Mouse (Mus musculus) thymus, adult 2 months (tissue): Measurements from ENCODE around the gene Cd69. TPM values are rescaled to one million over a fixed set of nuclear protein-coding genes. Genes with fewer than 3 reads are reported as not detected.

Experiments used
- DNase-seq: peaks from one replicate; pipeline ENCODE4 v3.0.0; 2021
- H3K27ac ChIP-seq: fragments of 200-500 bp; 2 replicates; pipeline ENCODE4 v1.5.1; 2012; ENCODE audit warnings: low read length, control low read depth; ENCODE audit not compliant: control insufficient read depth, insufficient read depth
- H3K27me3 ChIP-seq: fragments of 200-500 bp; 2 replicates; pipeline ENCODE4 v1.6.1; 2012; ENCODE audit warnings: mild to moderate bottlenecking, low read length, moderate library complexity, mixed read lengths; ENCODE audit not compliant: control insufficient read depth, insufficient read depth
- H3K36me3 ChIP-seq: fragments of 200-500 bp; 2 replicates; pipeline ENCODE4 v1.6.1; 2012; ENCODE audit warnings: mild to moderate bottlenecking, low read length, moderate library complexity; ENCODE audit not compliant: control insufficient read depth, insufficient read depth
- H3K4me1 ChIP-seq: fragments of 200-500 bp; replicated peaks from 2 replicates; pipeline ENCODE4 v1.6.1; 2012; ENCODE audit warnings: low read length; ENCODE audit not compliant: control insufficient read depth, insufficient read depth
- H3K4me3 ChIP-seq: fragments of 200-500 bp; 2 replicates; pipeline ENCODE4 v1.5.1; 2012; ENCODE audit warnings: mild to moderate bottlenecking, low read length, control low read depth, moderate library complexity; ENCODE audit not compliant: control insufficient read depth, insufficient read depth
- CTCF ChIP-seq: fragments of 200-500 bp; IDR thresholded peaks from 2 replicates; pipeline ENCODE4 v1.5.1; 2012; ENCODE audit warnings: mild to moderate bottlenecking, control low read depth, low read length, moderate library complexity, borderline replicate concordance; ENCODE audit not compliant: control insufficient read depth, poor library complexity, insufficient read depth; ENCODE audit errors: extremely low read depth
- POLR2A ChIP-seq: fragments of 200-500 bp; IDR thresholded peaks from 2 replicates; pipeline ENCODE4 v1.6.1; 2012; ENCODE audit warnings: mild to moderate bottlenecking, low read length, control low read depth, moderate library complexity; ENCODE audit not compliant: control insufficient read depth, poor library complexity, insufficient read depth; ENCODE audit errors: extremely low read depth
- WGBS: fragments of 180-500 bp; shearing (Covaris S2); methylation state at CpG from one replicate; pipeline ENCODE4 v1.1.7; 2018; 5-methylcytosine and 5-hydroxymethylcytosine counted together
- polyA plus RNA-seq: library from polyadenylated mRNA; depleted of rRNA; stranded (reverse); fragments of >200 nt; gene quantifications from 2 replicates; pipeline ENCODE4 v1.2.3, GENCODE M21; 2012; rRNA removed

Gene Cd69
- 18.0 and 22.0 TPM in 2 replicates for polyA plus RNA-seq

DNA sequence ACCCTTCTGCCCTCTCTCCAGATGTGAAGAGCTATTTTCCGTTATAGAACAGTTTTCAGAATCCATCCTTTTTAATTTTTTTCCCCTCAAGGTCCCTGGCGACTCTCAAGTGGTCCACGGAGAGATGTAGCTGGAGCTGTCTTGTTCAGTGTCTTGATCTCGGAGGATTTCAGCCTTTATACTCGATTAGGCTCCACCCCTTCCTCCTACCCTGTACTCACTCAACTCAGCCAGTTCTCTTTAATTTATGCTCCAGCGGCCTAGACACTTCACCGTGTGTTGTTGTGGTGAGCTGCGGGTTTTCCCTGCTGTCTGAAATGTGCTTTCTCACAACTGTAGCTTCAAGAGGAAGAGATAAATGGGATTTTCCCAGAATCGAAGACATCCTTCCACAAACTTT is at the start of gene Cd69:
Gene Cd69 (minus strand): TSS at position 217 of the 400 bp plus-strand sequence.
- H3K27me3 ChIP-seq: no peaks in the 10 kb centered on the region
- 3% methylated on average over 9 of the region's 9 CpGs for WGBS
- TF ChIP-seq CTCF (no peak), POLR2A (no peak)
- peak within 1 kb of the TSS; percentile 2; the same call in 1 of the 2 replicates for H3K4me3 ChIP-seq
- H3K36me3 ChIP-seq: peaks cover 8% of the 10 kb centered on the region
- peak; percentile 77 for DNase-seq
- H3K4me1 ChIP-seq: peaks cover 4% of the 10 kb centered on the region
- peak within 1 kb of the TSS; percentile 96 for H3K27ac ChIP-seq

DNA sequence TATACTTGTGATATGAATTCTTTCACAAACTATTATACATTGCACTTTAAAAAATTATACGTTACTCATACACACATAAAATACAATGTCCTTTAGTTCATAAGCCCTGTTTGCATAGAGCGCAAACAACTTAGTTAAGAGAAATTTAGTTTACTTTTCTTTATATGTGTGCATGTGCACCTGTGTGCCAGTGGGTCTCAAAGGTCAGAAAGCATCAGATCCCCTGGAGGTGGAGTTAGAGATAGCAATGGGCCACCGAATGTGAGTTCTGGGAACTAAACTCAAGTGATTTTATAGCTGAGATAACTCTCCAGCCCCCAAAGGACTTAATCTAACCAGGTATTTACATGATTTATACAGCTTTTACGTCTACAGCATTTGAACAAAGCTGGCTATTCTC is 44.1 kb upstream of the Cd69 start:
- no peak for TF ChIP-seq CTCF
- no peak for TF ChIP-seq POLR2A
- DNase-seq: no peak
- Histone ChIP-seq H3K36me3 (no peaks in the 10 kb centered on the region), H3K27ac (no peak overlapping the region), H3K4me1 (peaks cover 3% of the 10 kb centered on the region), H3K27me3 (no peaks in the 10 kb centered on the region), H3K4me3 (no peak overlapping the region)
- WGBS: 86% methylated on average over 4 of the region's 4 CpGs

- no peak for TF ChIP-seq POLR2A
- TF ChIP-seq CTCF: no peak
- no peaks in the 10 kb centered on the region for H3K36me3 ChIP-seq
- 43% methylated on average over 1 of the region's 1 CpGs for WGBS
- H3K4me3 ChIP-seq: no peak overlapping the region
- peaks cover 3% of the 10 kb centered on the region for H3K4me1 ChIP-seq
- no peaks in the 10 kb centered on the region for H3K27me3 ChIP-seq
- H3K27ac ChIP-seq: no peak overlapping the region
- DNase-seq: peak; percentile 61
Observed at GRCm38 (mm10) chr6:129318395-129318794, 43.2 kb upstream of the Cd69 start.

DNA sequence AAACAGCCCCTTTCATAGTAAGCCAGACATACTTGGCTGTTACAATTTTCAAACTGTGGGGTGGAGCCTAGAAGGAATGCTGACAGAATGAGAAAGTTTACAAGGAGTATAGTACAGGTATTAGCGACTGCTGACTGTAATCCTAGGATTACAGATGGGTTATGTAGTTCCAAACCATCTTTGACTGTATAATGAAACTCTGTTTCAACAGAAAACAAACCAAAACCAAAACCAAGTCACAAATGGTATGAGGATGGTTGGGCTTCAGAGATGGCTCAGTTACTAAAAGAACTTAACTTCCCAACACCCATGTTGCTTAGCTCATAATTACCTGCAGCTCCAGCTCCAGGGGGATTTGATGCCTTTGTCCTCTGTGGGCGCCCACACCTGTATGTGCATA is 41.2 kb upstream of the Cd69 start:
- no peak overlapping the region for H3K27ac ChIP-seq
- H3K36me3 ChIP-seq: no peaks in the 10 kb centered on the region
- peaks cover 3% of the 10 kb centered on the region for H3K4me1 ChIP-seq
- TF ChIP-seq CTCF: no peak
- no peak overlapping the region for H3K4me3 ChIP-seq
- DNase-seq: no peak
- 73% methylated on average over 2 of the region's 2 CpGs for WGBS
- H3K27me3 ChIP-seq: no peaks in the 10 kb centered on the region

- Histone ChIP-seq H3K36me3 (no peaks in the 10 kb centered on the region), H3K27ac (no peak overlapping the region), H3K4me1 (peaks cover 3% of the 10 kb centered on the region), H3K4me3 (no peak overlapping the region), H3K27me3 (no peaks in the 10 kb centered on the region)
- 6% methylated on average over 1 of the region's 1 CpGs for WGBS
- no peak for TF ChIP-seq POLR2A
- DNase-seq: no peak
Observed at GRCm38 (mm10) chr6:129315698-129316097, 40.5 kb upstream of the Cd69 start.

DNA sequence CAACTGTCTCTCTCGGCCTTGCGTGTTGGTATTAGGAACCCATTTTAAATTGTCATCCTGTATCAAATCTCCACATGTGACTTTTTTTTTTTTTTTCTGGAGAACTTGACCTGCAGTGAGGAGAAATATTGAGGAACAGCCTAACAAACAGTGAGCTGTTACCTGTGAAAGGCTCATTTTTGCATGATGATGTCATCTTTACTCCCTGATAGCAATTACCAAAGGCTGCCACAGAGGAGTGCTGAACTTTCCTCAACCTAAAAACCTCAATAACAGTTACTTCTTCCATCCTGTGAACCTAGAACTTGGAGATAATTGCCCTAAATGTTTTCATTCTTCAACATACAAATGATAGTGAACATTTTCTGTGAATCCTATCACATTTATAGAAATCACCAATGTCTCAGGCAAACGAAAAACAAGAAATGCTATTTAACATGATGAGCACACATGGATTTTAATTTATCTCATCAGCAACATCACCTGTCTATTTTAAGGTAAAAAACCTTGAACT is 39.5 kb upstream of the Cd69 start:
- H3K36me3 ChIP-seq: no peaks in the 10 kb centered on the region
- H3K27ac ChIP-seq: no peak overlapping the region
- TF ChIP-seq POLR2A: no peak
- no peak for DNase-seq
- 87% methylated on average over 3 of the region's 3 CpGs for WGBS
- peaks cover 3% of the 10 kb centered on the region for H3K4me1 ChIP-seq
- H3K4me3 ChIP-seq: no peak overlapping the region
- no peaks in the 10 kb centered on the region for H3K27me3 ChIP-seq

- 55% methylated on average over 3 of the region's 3 CpGs for WGBS
- Histone ChIP-seq H3K4me3 (no peak overlapping the region), H3K27me3 (no peaks in the 10 kb centered on the region), H3K36me3 (no peaks in the 10 kb centered on the region), H3K27ac (no peak overlapping the region), H3K4me1 (peaks cover 3% of the 10 kb centered on the region)
- no peak for DNase-seq
- TF ChIP-seq POLR2A: no peak
- no peak for TF ChIP-seq CTCF
Observed at GRCm38 (mm10) chr6:129312499-129312898, 37.3 kb upstream of the Cd69 start.
